Mouse (Mus musculus) CH12.LX (cell line): ENCODE measurements at regions not wholly inside any gene's neighbourhood (a gene's known extent, or its start where the extent isn't known, plus 50 kb on each side); places are given as distances from the start of the nearest gene placed in this dataset.

Experiments
- CTCF ChIP-seq, 2 experiments: IDR thresholded peaks in 1 of 2; conservative IDR thresholded peaks in 1 of 2; 2 replicates each; pipeline ENCODE4 v1.5.1; 2011 to 2012; ENCODE audit warnings: low read depth in 2 of 2, low read length in 2 of 2, improper control_type of control experiment in 1 of 2, inconsistent platforms in 1 of 2, mild to moderate bottlenecking in 1 of 2, moderate library complexity in 1 of 2
- ETS1 ChIP-seq: conservative IDR thresholded peaks from 2 replicates; pipeline ENCODE4 v1.6.1; 2012; ENCODE audit warnings: low read depth, mild to moderate bottlenecking, inconsistent platforms, low read length, improper control_type of control experiment, moderate library complexity
- MAX ChIP-seq: IDR thresholded peaks from 2 replicates; pipeline ENCODE4 v1.6.1; 2011; ENCODE audit warnings: low read length, improper control_type of control experiment
- MXI1 ChIP-seq: IDR thresholded peaks from 2 replicates; pipeline ENCODE4 v1.6.1; 2011; ENCODE audit warnings: mild to moderate bottlenecking, low read depth, low read length, improper control_type of control experiment
- POLR2A ChIP-seq: IDR thresholded peaks from 2 replicates; pipeline ENCODE4 v1.6.1; 2011; ENCODE audit warnings: low read depth, mild to moderate bottlenecking, improper control_type of control experiment, low read length
- ZC3H11A ChIP-seq: IDR thresholded peaks from 2 replicates; pipeline ENCODE4 v1.6.1; 2012; ENCODE audit warnings: low read depth, mild to moderate bottlenecking, inconsistent platforms, low read length, improper control_type of control experiment
- ZNF384 ChIP-seq: IDR thresholded peaks from 2 replicates; pipeline ENCODE4 v1.6.1; 2012; ENCODE audit warnings: low read depth, low read length, improper control_type of control experiment, inconsistent platforms

DNA sequence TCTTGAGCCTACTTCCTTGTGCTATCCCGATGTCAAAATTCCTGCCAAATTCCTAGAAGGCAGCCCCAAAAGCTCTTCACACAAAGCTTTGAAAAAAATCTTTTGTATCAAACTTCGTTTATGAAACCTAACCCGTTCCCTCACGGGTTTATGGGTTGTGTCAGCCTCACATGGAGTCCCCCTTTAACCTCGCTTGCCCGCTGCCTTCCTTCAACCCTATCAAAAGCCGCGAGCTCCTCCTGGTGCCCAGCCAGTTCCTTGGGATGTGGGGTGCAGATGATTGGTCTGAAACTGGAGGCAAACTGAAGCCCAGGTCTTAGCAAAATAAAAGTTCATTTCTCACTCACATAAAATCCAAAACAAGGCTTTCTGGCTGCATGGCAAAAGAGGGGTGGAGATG, 60.9 kb upstream of the Pced1b start:
- TF ChIP-seq CTCF (conservative IDR thresholded peaks at IDR 0.05 in 1 of 2, IDR thresholded peaks at IDR 0.05 in 1 of 2; ENCODE audit: low read depth in 2 of 2, low read length in 2 of 2) (peak in 1 of 2 experiments; percentile 43; a peak in 2 of 4 replicates), ETS1 (no peak), MAX (no peak), MXI1 (no peak), ZC3H11A (no peak), POLR2A (no peak), ZNF384 (no peak)
